Mouse (Mus musculus) neutrophil, adult 5-6 weeks (primary cell): Measurements from ENCODE around the gene Rarg. TPM values are rescaled to one million over a fixed set of nuclear protein-coding genes. Genes with fewer than 3 reads are reported as not detected.

ENCODE experiments used
- ATAC-seq: fragments of 151-379, 151-347 bp; 2 replicates; pipeline ENCODE4 v1.8.0; 2017; ENCODE audit warnings: mild to moderate bottlenecking, moderate TSS enrichment; ENCODE audit not compliant: insufficient number of reproducible peaks, poor library complexity, low FRiP score, severe bottlenecking; ENCODE audit errors: extremely low read depth
- total RNA-seq: library from RNA; stranded (forward); fragments of 200-1000 nt; gene quantifications from 2 replicates; pipeline ENCODE4 v1.2.3, GENCODE M21; 2017

The Rarg gene
- total RNA-seq, 1 experiment from 2014 or later: 38.3 TPM

DNA sequence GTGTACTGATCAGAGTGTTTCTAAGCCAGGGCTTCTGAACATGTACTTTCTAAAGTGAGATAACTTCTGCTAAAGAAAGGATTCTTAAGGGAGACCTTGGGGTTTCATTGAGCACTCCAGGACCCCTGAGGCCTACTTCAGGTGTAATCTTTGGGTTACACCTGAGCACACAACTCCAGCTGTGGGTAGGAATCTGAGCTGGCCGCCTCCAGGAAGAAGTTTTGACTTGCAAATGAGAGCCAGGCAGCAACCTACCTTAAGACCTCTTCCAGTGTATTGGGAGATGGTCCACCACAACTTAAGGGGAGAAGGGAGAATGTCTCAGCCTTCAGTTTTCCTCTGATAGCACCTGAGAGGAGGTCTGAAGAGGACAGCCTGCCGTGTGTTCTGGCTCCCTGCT lies 43.2 kb downstream of the Rarg start:
- ATAC-seq: no peak

DNA sequence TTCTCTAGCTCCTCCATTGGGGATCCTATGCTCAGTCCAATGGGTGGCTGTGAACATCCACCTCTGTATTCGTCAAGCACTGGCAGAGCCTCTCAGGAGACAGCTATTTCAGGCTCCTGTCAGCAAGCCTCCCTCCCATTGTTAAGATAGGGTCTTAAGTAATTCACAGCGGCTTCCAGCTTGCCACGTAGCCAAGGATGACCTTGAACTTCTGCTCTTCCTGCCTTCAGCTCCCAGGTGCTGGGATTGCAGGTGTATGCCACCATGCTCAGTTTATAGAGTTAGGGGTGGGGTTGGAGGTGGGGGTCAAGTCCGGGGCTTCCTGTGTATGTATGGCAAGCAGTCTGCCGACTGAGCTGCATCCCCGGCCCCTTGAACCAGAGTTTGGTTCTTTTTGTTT lies 45.4 kb downstream of the Rarg start:
- ATAC-seq: no peak

DNA sequence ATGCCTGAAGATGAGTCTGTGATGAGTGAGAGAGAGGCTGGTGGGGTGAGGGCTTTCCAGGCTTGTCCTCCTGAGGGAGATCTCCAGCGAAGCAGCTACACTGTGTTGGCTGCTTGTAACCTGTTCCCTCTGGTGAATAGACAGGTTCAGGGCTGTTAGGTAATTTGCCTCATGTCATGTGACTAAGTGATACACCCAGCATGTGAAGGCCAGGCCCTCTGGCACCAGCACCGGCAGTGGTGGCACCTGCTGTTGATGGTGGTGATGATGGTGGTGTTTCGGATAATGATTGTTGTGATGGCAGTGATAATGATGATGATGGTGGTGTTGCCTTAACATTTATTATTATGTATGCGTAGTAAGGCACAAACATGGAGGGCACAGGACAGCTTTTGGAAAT lies 46.5 kb downstream of the Rarg start:
- no peak for ATAC-seq

DNA sequence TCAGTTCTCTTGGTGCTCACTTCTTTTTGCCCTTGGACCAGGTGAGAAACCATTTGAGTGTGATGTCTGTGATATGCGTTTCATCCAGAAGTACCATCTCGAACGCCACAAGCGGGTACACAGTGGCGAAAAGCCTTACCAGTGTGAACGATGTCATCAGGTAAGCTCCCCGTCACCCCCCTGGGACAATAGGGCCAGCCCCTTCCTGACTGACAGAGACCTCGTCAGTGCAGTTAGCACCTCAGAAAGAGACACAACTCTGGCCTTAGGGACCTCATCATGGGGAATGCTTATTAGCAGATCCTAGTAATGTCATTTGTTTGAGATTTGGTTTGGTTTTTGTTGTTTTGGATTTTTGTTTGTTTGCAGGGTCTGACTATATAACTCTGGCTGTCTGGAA lies 48.2 kb downstream of the Rarg start:
- ATAC-seq: no peak

DNA sequence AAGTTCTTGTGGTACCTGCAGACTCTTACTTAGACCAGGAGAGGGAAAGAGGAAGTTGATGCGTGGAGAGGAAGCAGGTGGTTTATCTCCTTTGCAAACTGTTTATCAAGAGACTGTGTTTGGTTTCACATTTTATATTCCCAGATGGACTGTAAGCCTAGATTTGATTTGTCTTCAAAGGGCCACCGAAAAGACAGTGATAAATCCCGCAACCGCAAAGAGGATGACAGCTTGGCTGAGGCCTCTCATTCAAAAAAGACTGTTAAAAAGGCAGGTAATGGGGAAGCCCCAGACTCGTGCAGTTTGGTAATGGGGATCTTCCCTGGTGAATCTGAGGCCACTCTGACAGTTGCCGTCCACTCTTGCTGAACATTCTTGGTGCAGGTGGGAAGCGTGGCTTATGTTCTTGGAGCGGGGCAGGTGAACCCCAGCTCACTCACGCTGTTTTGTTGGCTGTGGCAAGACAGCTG lies 49.2 kb downstream of the Rarg start:
- ATAC-seq: peak; percentile 7; the same call in 1 of the 2 replicates

DNA sequence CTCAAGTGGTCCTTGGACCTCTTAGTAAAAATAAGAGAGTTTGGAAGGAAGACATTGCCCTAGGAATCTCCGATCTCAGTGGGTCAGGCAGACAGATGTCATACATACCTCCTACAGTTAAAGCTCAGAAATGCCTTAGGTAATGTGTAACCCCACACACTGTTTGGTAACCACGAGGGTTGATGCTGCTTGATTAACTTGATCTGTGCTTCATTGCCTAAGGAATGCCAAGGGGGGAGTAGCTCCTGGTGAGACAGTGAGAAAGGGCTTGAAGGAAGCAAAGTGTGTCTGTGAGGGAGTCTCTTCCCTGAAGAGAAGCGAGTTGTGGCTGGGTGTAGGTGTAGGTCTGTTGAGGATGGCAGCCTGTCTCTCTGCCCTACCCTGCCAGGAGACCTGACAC lies 50.0 kb downstream of the Rarg start:
- ATAC-seq: no peak

DNA sequence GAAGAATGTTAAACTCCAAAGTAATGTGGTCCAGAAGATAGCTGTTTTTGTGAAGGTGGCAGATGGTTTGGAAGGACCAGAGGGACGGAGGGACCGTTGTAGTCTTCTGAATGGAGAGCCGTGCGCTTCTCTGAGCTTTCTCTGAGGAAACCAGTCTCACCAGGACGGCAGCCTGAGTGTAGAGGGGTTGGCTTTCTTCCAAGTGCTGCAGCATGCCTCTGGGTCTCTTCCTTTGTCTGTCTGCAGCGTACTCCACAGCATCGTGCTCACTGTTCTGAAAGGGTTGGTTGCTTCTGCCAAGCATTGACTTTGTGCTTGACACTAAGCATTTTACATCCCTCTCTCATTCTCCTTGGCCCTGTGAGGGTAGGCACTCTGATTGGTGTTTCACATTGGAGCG lies 51.5 kb downstream of the Rarg start:
- no peak for ATAC-seq

DNA sequence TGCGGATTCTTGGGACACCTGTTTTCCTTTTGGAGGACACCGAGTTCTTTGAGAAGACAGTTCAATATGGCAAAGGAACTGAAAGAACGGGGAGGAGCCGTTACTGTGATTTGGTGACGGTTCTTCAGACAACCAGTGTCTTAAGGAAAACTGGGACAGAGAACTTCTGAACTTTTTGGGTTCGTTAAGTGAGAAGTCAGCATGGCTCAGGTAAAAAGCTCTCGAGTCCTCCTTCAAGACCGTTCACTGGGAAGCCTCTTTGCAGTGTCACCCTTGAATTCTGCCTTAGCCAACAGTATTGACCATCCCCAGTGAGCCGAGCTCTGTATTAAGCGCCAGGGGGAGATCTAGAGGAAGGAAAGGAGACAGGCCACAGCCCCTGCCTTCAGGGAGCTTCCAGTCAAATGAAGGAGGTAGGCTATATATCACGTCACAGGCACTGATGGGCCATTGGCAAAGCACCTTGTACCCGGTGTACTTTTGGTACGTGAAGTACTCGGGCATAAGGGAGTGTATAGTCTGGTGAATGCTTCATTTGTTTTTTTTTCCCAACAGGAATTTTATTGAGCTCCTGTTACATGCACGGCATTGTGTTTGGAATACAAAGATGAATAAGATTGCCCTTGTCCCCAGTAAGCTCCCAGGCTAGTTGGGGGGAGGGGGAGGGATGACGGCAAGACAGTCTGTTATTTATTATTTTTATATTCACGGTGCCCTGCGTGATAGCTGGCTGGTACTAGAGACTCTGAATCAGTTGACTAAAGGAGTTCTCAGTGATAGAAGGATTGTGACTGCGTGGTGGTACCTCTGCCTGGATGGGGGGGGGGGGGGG lies 52.4 kb downstream of the Rarg start, which contains the start of gene Csad:
TSS of gene Csad (minus strand) at position 51 of the 832 bp plus-strand sequence.
- no peak for ATAC-seq

DNA sequence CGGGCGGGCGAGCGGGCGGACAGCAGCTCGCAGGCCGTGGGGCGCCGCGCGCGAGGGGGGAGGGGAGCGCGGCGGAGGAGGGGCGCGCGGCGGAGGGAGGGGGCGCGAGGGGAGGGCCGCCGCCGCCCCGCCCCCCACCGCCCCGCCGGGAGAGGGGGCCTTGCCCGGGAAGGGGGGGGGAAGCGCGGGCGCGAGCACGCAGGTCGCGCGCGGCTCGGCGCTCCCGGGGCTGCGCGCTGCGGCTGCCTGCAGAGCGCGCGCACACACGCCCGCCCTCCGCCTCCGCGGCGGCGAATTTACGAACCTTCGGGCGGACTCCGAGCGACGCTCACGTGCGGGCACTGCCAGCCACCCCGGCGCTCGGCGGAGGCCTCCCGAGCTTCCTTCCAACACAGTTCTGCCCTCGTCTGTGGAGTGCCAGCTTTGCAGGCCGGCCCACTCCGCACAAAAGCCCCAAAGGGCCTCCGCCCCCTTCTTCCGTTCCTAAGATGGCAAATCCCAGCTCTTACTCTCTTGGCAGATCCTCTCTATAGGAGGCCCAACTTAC lies 53.4 kb downstream of the Rarg start:
- ATAC-seq: peak; percentile 17; the same call in 1 of the 2 replicates

DNA sequence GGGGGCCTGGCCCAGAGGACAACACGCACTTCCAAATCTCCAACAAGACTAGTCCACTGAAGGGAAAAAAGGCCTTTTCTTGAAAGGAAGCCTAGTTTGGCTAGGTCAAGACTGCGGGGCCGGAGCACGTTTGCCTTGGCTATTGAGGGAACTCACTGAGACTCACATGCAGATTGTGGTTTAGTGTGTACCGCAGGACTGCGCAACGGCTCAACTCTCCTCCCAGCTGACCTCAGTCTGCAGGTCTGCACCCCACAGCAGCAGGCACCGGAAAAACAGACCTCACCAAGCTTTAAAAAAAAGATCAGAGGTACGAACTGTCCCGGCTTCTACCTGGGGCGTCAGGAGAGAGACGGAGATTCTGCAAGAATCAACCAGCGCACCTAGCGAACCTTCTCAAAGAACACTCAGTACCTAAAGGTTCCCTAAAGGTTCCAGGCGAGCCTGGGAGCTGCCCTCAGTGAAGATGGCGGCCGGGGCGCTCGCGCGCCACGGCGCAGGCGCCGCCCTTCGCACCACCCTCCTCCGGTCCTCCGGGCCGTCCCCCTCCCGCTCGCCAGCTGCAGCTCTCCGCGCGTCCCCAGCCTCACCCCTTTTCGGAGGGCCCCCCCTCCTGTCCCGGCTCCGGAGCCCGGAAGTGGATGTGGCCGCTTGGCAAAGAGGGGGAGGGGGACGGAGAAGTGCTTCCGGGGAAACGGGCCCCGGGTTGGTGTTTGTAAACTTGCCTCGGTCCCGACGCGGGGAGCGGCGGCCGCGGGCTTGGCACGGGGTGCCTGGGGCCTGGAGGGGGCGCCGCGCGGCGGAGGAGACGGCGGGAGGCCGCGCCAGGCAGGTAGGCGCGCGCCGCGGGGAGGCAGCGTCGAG lies 54.1 kb downstream of the Rarg start, which contains the start of gene Zfp740:
TSS of gene Zfp740 (plus strand) at position 279 of the 864 bp plus-strand sequence.
- peak; percentile 86 for ATAC-seq

DNA sequence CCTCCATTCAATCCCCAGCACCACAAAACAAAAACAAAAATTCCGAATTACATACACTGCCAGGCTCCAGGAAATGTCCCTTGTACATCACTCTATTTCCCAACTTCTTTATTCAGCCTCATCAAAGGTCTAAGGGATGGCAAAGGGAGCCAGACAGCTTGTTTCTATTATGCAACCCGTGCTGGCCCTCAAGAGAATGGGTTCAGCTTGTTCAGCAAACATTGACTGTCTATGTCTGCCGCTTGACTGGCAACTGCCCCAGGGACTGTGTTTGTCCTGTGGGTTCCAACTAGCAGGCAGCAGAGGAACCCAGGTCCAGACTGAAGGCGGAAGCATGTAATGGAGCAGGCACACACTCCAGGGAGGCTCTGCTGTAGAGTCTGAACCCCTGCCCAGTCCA lies 58.5 kb downstream of the Rarg start:
- ATAC-seq: no peak

DNA sequence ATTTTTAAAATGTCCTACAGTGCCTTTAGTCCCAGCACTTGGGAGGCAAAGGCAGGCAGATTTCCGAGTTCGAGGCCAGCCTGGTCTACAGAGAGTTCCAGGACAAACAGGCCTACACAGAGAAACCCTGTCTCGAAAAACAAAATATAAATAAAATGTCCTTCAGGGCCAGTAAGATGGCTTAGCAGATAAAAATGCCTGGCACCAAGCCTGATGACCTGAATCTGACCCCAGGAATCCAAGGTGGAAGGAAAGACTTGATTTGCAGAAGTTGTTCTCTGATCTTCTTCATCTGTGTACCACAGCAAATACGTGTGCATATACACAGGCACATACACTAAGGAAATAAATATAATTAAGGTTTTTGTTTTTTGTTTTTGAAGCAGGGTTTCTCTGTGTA lies 61.9 kb downstream of the Rarg start:
- no peak for ATAC-seq

DNA sequence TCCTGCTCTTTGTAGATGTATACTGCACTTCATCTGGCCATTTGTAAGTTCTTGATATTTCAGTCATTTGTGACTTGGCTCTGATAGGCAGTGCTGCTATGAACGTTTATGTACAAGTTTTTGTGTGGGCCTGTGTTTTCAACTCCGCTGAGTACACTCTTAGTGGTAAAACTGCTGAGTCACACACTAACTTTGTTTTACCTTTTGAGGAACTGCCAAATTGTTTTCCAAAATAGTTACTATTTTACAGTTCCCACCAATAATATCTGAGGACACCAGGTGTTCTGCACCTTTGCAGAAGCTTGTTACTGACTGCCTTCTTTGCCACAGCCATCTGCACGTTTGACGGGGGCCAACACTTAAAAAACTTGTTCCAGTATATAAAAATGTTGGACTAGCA lies 62.9 kb downstream of the Rarg start:
- no peak for ATAC-seq

DNA sequence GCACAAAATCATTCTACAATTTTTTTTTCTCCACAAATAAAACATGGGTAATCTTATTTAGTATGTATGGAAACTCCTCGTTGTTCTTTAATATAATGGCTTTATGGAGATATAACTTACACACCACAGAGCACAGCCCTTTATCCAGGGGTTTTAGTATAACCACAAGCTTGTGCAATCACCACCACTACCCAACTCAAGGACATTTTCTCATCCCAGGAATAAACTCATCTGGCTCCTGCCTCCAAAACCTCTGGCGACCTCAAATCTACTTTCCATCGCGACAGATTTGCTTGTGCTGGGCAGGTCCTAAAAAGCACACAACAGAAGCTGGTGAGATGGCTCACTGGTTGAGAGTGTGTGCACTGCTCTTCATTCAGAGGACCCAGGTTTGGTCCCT lies 63.7 kb downstream of the Rarg start:
- ATAC-seq: no peak

DNA sequence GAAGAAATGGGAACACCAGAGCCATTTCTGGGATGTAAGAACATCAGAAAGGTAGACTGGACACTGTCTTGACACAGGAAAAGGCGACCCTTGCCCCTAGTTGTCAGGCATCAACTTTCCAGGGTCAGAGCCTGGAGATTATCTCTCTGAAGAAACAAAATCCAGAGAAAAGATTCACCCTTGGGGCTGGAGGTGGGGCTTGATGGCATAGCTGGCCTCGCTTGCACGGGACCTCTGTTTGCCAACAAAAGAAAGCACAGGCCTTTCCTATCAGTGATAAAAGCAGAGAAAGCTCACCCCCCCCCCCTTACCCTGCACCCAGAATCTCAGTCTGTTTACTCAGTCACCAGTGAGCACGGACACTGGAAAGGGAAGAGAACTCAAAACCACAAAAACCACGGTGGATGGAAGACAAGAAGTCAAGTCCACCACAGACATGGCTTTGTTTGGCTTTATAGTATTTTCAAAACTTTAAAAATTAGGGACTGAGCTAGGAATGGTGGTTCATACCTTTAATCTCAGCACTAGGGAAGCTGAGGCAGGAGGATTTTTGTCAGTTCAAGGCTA lies 64.4 kb downstream of the Rarg start:
- no peak for ATAC-seq

DNA sequence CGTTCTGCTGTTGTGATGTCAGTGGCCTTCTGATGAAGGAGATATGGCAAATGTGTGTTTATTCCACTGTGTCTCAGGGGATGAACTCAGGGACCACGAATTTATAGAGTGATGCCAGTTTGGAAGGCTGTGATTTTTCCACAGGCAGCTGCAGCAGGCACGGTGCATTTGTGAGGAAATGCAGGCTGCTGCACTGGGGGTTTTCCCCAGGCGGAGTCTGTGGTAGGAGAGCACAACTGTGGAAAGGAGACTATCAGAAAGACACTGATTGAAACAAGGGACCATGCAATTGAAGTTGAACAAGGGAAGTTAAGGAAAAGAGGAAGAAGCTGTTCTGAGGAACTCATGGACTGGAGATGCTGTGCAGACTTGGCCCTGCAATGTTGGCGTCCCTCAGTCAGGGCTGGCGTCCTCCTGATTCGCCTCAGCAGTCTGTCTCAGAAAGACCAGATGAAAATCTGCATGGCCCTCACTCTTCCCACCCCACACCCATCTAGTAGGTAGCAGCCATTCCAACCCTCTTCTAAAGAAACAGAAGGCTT lies 65.0 kb downstream of the Rarg start:
- peak; percentile 32; the same call in 1 of the 2 replicates for ATAC-seq

DNA sequence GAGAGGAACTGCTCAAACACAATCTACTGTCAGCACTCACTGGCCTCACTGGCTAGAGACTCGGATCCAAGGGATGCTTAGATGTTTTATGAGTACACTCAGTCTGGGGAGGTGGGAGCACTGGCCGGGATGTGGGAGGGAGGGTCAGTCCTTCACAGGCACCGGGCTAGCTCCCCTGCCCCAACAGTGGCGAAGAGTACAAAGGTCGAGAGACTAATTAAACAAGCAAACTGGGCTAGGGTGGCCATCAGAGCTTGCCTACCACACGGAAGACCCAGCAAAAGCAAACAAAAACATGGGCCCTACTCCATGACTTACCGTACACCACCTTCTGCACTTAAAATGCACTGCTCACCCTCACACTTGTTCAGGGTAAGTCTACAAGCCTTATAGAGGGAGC lies 65.6 kb downstream of the Rarg start:
- no peak for ATAC-seq

DNA sequence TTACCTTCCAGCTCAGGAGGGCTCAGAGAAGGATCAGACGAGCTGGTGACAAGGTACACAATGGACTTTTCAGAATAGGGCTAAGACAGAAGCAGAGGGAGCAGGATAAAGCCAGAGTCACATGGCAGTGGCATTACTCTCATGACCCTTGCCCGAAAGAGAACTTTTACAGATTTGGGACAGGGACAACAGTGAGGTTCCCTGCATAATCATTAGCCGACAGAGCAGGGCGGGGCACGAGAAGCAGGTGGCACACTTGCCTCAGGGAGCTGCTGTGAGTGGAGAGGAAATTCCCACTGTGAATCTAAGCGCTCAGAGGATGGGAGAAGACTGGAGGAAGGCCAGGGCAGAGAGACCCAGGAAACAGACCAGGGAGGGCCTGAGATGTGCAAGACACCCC lies 68.4 kb downstream of the Rarg start:
- ATAC-seq: no peak

DNA sequence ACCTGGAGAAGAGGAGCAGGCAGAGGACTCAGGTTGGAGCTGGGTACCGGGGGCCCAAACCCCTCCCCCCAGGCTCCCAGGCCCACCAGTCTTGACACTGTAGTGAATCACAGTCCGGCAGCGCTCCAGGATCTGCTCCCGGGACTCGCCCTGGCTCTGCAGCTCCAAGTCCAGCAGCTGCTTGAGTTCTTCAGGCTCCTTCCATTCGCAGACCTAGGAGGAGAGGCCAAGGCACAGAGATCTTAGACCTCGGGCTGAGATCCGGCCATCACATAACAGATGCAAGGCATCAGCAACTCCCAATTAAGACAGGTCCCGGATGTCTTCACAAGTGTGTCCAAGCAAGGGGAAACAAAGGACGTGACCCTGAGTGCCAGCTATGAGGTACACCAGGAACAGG lies 69.2 kb downstream of the Rarg start:
- ATAC-seq: no peak
